Mouse (Mus musculus): ENCODE measurements at regions not wholly inside any gene's neighbourhood (a gene's known extent, or its start where the extent isn't known, plus 50 kb on each side); places are given as distances from the start of the nearest gene placed in this dataset.

- Histone ChIP-seq H3K4me2 (replicated peaks; ENCODE audit: low read depth, low read length) (no peak overlapping the region), H3K9me3 (ENCODE audit: control insufficient read depth, low read length) (no peaks in the 10 kb centered on the region), H3K4me3 (ENCODE audit: low read length) (no peak overlapping the region), H3K4me1 (ENCODE audit: control insufficient read depth, insufficient read depth, low read length) (no peaks in the 10 kb centered on the region), H3K27ac (ENCODE audit: low read depth, low read length) (no peak overlapping the region), H3K27me3 (ENCODE audit: control insufficient read depth, insufficient read depth, low read length) (no peaks in the 10 kb centered on the region), H3K36me3 (ENCODE audit: control insufficient read depth, insufficient read depth, low read length) (no peaks in the 10 kb centered on the region), H3K9ac (ENCODE audit: low read depth, low read length) (no peak overlapping the region)
- 78% methylated on average over 1 of the region's 1 CpGs for WGBS
- no peak for ATAC-seq (ENCODE audit: low FRiP score, low TSS enrichment)
Observed at GRCm38 (mm10) chr13:5728808-5729207, 132.5 kb upstream of the Klf6 start.

- H3K36me3 ChIP-seq (ENCODE audit: control insufficient read depth, insufficient read depth, low read length): no peaks in the 10 kb centered on the region
- ATAC-seq (ENCODE audit: low FRiP score, low TSS enrichment): no peak
- H3K4me1 ChIP-seq (ENCODE audit: control insufficient read depth, insufficient read depth, low read length): no peaks in the 10 kb centered on the region
- H3K27me3 ChIP-seq (ENCODE audit: control insufficient read depth, insufficient read depth, low read length): no peaks in the 10 kb centered on the region
- H3K27ac ChIP-seq (ENCODE audit: low read depth, low read length): no peak overlapping the region
- no peak overlapping the region for H3K4me3 ChIP-seq (ENCODE audit: low read length)
- no peaks in the 10 kb centered on the region for H3K9me3 ChIP-seq (ENCODE audit: control insufficient read depth, low read length)
- 86% methylated on average over 6 of the region's 6 CpGs for WGBS
- no peak overlapping the region for H3K9ac ChIP-seq (ENCODE audit: low read depth, low read length)
- no peak overlapping the region for H3K4me2 ChIP-seq (replicated peaks; ENCODE audit: low read depth, low read length)
Observed at GRCm38 (mm10) chr13:5729426-5730068, 131.7 kb upstream of the Klf6 start.

- Histone ChIP-seq H3K4me3 (ENCODE audit: low read length) (no peak overlapping the region), H3K9ac (ENCODE audit: low read depth, low read length) (no peak overlapping the region), H3K9me3 (ENCODE audit: control insufficient read depth, low read length) (no peaks in the 10 kb centered on the region), H3K4me1 (ENCODE audit: control insufficient read depth, insufficient read depth, low read length) (no peaks in the 10 kb centered on the region), H3K27me3 (ENCODE audit: control insufficient read depth, insufficient read depth, low read length) (no peaks in the 10 kb centered on the region), H3K4me2 (replicated peaks; ENCODE audit: low read depth, low read length) (no peak overlapping the region), H3K36me3 (ENCODE audit: control insufficient read depth, insufficient read depth, low read length) (no peaks in the 10 kb centered on the region), H3K27ac (ENCODE audit: low read depth, low read length) (no peak overlapping the region)
- 78% methylated on average over 1 of the region's 1 CpGs for WGBS
- ATAC-seq (ENCODE audit: low FRiP score, low TSS enrichment): no peak
Observed at GRCm38 (mm10) chr13:5732206-5732605, 129.1 kb upstream of the Klf6 start.

GRCm38 (mm10) chr13:5735027-5735624 lies 126.2 kb upstream of the Klf6 start:
- no peak for ATAC-seq (ENCODE audit: low FRiP score, low TSS enrichment)
- Histone ChIP-seq H3K9ac (ENCODE audit: low read depth, low read length) (no peak overlapping the region), H3K27ac (ENCODE audit: low read depth, low read length) (no peak overlapping the region), H3K4me3 (ENCODE audit: low read length) (no peak overlapping the region), H3K9me3 (ENCODE audit: control insufficient read depth, low read length) (no peaks in the 10 kb centered on the region), H3K27me3 (ENCODE audit: control insufficient read depth, insufficient read depth, low read length) (no peaks in the 10 kb centered on the region), H3K4me2 (replicated peaks; ENCODE audit: low read depth, low read length) (no peak overlapping the region), H3K36me3 (ENCODE audit: control insufficient read depth, insufficient read depth, low read length) (no peaks in the 10 kb centered on the region), H3K4me1 (ENCODE audit: control insufficient read depth, insufficient read depth, low read length) (no peaks in the 10 kb centered on the region)

- H3K4me2 ChIP-seq (replicated peaks; ENCODE audit: low read depth, low read length): no peak overlapping the region
- ATAC-seq (ENCODE audit: low FRiP score, low TSS enrichment): no peak
- WGBS: 92% methylated on average over 6 of the region's 6 CpGs
Observed at GRCm38 (mm10) chr13:5736472-5736871, 124.8 kb upstream of the Klf6 start.

GRCm38 (mm10) chr13:5737214-5737613 lies 124.1 kb upstream of the Klf6 start:
- H3K36me3 ChIP-seq (ENCODE audit: control insufficient read depth, insufficient read depth, low read length): no peaks in the 10 kb centered on the region
- no peak overlapping the region for H3K4me3 ChIP-seq (ENCODE audit: low read length)
- no peaks in the 10 kb centered on the region for H3K9me3 ChIP-seq (ENCODE audit: control insufficient read depth, low read length)
- no peaks in the 10 kb centered on the region for H3K4me1 ChIP-seq (ENCODE audit: control insufficient read depth, insufficient read depth, low read length)
- no peak overlapping the region for H3K9ac ChIP-seq (ENCODE audit: low read depth, low read length)
- ATAC-seq (ENCODE audit: low FRiP score, low TSS enrichment): no peak
- no peak overlapping the region for H3K27ac ChIP-seq (ENCODE audit: low read depth, low read length)
- H3K27me3 ChIP-seq (ENCODE audit: control insufficient read depth, insufficient read depth, low read length): no peaks in the 10 kb centered on the region
- WGBS: 87% methylated on average over 7 of the region's 7 CpGs
- H3K4me2 ChIP-seq (replicated peaks; ENCODE audit: low read depth, low read length): no peak overlapping the region

More at GRCm38 (mm10) chr13:5736472-5736871, 124.8 kb upstream of the Klf6 start:
- H3K36me3 ChIP-seq (ENCODE audit: control insufficient read depth, insufficient read depth, low read length): no peaks in the 10 kb centered on the region
- no peaks in the 10 kb centered on the region for H3K4me1 ChIP-seq (ENCODE audit: control insufficient read depth, insufficient read depth, low read length)
- H3K27ac ChIP-seq (ENCODE audit: low read depth, low read length): no peak overlapping the region
- no peak overlapping the region for H3K9ac ChIP-seq (ENCODE audit: low read depth, low read length)
- no peak overlapping the region for H3K4me3 ChIP-seq (ENCODE audit: low read length)
- H3K9me3 ChIP-seq (ENCODE audit: control insufficient read depth, low read length): no peaks in the 10 kb centered on the region
- H3K27me3 ChIP-seq (ENCODE audit: control insufficient read depth, insufficient read depth, low read length): no peaks in the 10 kb centered on the region

- H3K4me2 ChIP-seq (replicated peaks; ENCODE audit: low read depth, low read length): no peak overlapping the region
- no peaks in the 10 kb centered on the region for H3K36me3 ChIP-seq (ENCODE audit: control insufficient read depth, insufficient read depth, low read length)
- no peak overlapping the region for H3K4me3 ChIP-seq (ENCODE audit: low read length)
- no peak overlapping the region for H3K9ac ChIP-seq (ENCODE audit: low read depth, low read length)
- H3K9me3 ChIP-seq (ENCODE audit: control insufficient read depth, low read length): no peaks in the 10 kb centered on the region
- WGBS: 89% methylated on average over 1 of the region's 1 CpGs
- H3K4me1 ChIP-seq (ENCODE audit: control insufficient read depth, insufficient read depth, low read length): no peaks in the 10 kb centered on the region
- no peak overlapping the region for H3K27ac ChIP-seq (ENCODE audit: low read depth, low read length)
- ATAC-seq (ENCODE audit: low FRiP score, low TSS enrichment): no peak
- H3K27me3 ChIP-seq (ENCODE audit: control insufficient read depth, insufficient read depth, low read length): no peaks in the 10 kb centered on the region
Observed at GRCm38 (mm10) chr13:5740805-5741204, 120.5 kb upstream of the Klf6 start.

GRCm38 (mm10) chr13:5744949-5745348 lies 116.3 kb upstream of the Klf6 start:
- no peak for ATAC-seq (ENCODE audit: low FRiP score, low TSS enrichment)
- WGBS: 91% methylated on average over 6 of the region's 6 CpGs
- H3K4me2 ChIP-seq (replicated peaks; ENCODE audit: low read depth, low read length): no peak overlapping the region
- H3K36me3 ChIP-seq (ENCODE audit: control insufficient read depth, insufficient read depth, low read length): no peaks in the 10 kb centered on the region
- H3K27ac ChIP-seq (ENCODE audit: low read depth, low read length): no peak overlapping the region
- no peaks in the 10 kb centered on the region for H3K9me3 ChIP-seq (ENCODE audit: control insufficient read depth, low read length)
- no peak overlapping the region for H3K9ac ChIP-seq (ENCODE audit: low read depth, low read length)
- no peaks in the 10 kb centered on the region for H3K27me3 ChIP-seq (ENCODE audit: control insufficient read depth, insufficient read depth, low read length)
- no peaks in the 10 kb centered on the region for H3K4me1 ChIP-seq (ENCODE audit: control insufficient read depth, insufficient read depth, low read length)
- H3K4me3 ChIP-seq (ENCODE audit: low read length): no peak overlapping the region

GRCm38 (mm10) chr13:5757176-5757575 lies 104.1 kb upstream of the Klf6 start:
- WGBS: 94% methylated on average over 3 of the region's 3 CpGs
- H3K4me2 ChIP-seq (replicated peaks; ENCODE audit: low read depth, low read length): no peak overlapping the region
- H3K27ac ChIP-seq (ENCODE audit: low read depth, low read length): no peak overlapping the region
- H3K4me3 ChIP-seq (ENCODE audit: low read length): no peak overlapping the region
- H3K27me3 ChIP-seq (ENCODE audit: control insufficient read depth, insufficient read depth, low read length): no peaks in the 10 kb centered on the region
- H3K9ac ChIP-seq (ENCODE audit: low read depth, low read length): no peak overlapping the region
- no peaks in the 10 kb centered on the region for H3K9me3 ChIP-seq (ENCODE audit: control insufficient read depth, low read length)
- H3K4me1 ChIP-seq (ENCODE audit: control insufficient read depth, insufficient read depth, low read length): no peaks in the 10 kb centered on the region
- no peaks in the 10 kb centered on the region for H3K36me3 ChIP-seq (ENCODE audit: control insufficient read depth, insufficient read depth, low read length)
- ATAC-seq (ENCODE audit: low FRiP score, low TSS enrichment): no peak

Measured in kidney, embryonic 14.5 days (tissue).